Mouse (Mus musculus): ENCODE data around the gene Rpl24. TPM values are rescaled to one million over a fixed set of nuclear protein-coding genes. Genes with fewer than 3 reads are reported as not detected.
A peak's percentile ranks its signal among the peaks of the same experiment; 100 is the strongest.
"Not testable (repeated sequence)": the region's sequence is repeated elsewhere in the genome, so short reads cannot be mapped to it uniquely, and the experiment has no call there.

The Rpl24 gene
- polyA plus RNA-seq, 2 experiments: 464 to 499 TPM

- H3K4me3 ChIP-seq (ENCODE audit: insufficient read depth in 1 of 2, low read depth in 2 of 2, low read length in 2 of 2): no peak overlapping the region
- TF ChIP-seq CTCF (IDR thresholded peaks at IDR 0.05; ENCODE audit: low read depth) (no peak), EP300 (IDR thresholded peaks at IDR 0.05; ENCODE audit: low read depth) (no peak)
- 67% methylated on average over 4 of the region's 4 CpGs for WGBS (ENCODE audit: insufficient replicate concordance)
Observed at GRCm38 (mm10) chr16:55938761-55939160, 27.3 kb upstream of the Rpl24 start.

GRCm38 (mm10) chr16:55939703-55940102 lies 26.4 kb upstream of the Rpl24 start:
- H3K4me2 ChIP-seq (ENCODE audit: low read depth): no peak overlapping the region
- 0 out of 2 replicates have a peak, but pooled peaks have one; percentile 18 for ATAC-seq (ENCODE audit: insufficient read depth)
- no peaks in the 10 kb centered on the region for H3K4me1 ChIP-seq (replicated peaks; ENCODE audit: control insufficient read depth in 2 of 2, insufficient read depth in 2 of 2, low read length in 1 of 2)
- H3K27ac ChIP-seq: no peak overlapping the region
- 68% methylated on average over 6 of the region's 6 CpGs for whole genome bisulfite sequencing (ENCODE audit: insufficient replicate concordance)
- H3K27me3 ChIP-seq (ENCODE audit: control insufficient read depth, insufficient read depth, low read length): no peaks in the 10 kb centered on the region
- no peak overlapping the region for H3K9ac ChIP-seq (replicated peaks)
- no peaks in the 10 kb centered on the region for H3K9me3 ChIP-seq (ENCODE audit: control insufficient read depth, low read length)
- H3K4me3 ChIP-seq (ENCODE audit: insufficient read depth in 1 of 2, low read depth in 2 of 2, low read length in 2 of 2): no peak overlapping the region
- H3K36me3 ChIP-seq (replicated peaks; ENCODE audit: control insufficient read depth, insufficient read depth, low read depth): no peaks in the 10 kb centered on the region
- no peak for DNase-seq (ENCODE audit: low read depth in 3 of 3, low spot score in 3 of 3)
- TF ChIP-seq EP300 (IDR thresholded peaks at IDR 0.05; ENCODE audit: low read depth) (no peak), CTCF (IDR thresholded peaks at IDR 0.05; ENCODE audit: low read depth) (no peak)

More at GRCm38 (mm10) chr16:55938761-55939160, 27.3 kb upstream of the Rpl24 start:
- no peaks in the 10 kb centered on the region for H3K9me3 ChIP-seq (ENCODE audit: control insufficient read depth, low read length)
- H3K4me1 ChIP-seq (replicated peaks; ENCODE audit: control insufficient read depth in 2 of 2, insufficient read depth in 2 of 2, low read length in 1 of 2): no peaks in the 10 kb centered on the region
- no peak for ATAC-seq (ENCODE audit: insufficient read depth)
- DNase-seq (ENCODE audit: low read depth in 3 of 3, low spot score in 3 of 3): no peak
- no peak overlapping the region for H3K9ac ChIP-seq (replicated peaks)
- no peak overlapping the region for H3K27ac ChIP-seq
- no peaks in the 10 kb centered on the region for H3K27me3 ChIP-seq (ENCODE audit: control insufficient read depth, insufficient read depth, low read length)
- H3K4me2 ChIP-seq (ENCODE audit: low read depth): no peak overlapping the region
- H3K36me3 ChIP-seq (replicated peaks; ENCODE audit: control insufficient read depth, insufficient read depth, low read depth): no peaks in the 10 kb centered on the region

- WGBS (ENCODE audit: insufficient replicate concordance): 78% methylated on average over 4 of the region's 4 CpGs
- no peak overlapping the region for H3K4me3 ChIP-seq (ENCODE audit: insufficient read depth in 1 of 2, low read depth in 2 of 2, low read length in 2 of 2)
- no peaks in the 10 kb centered on the region for H3K27me3 ChIP-seq (ENCODE audit: control insufficient read depth, insufficient read depth, low read length)
- H3K4me2 ChIP-seq (ENCODE audit: low read depth): no peak overlapping the region
- no peak for DNase-seq (ENCODE audit: low read depth in 3 of 3, low spot score in 3 of 3)
- no peaks in the 10 kb centered on the region for H3K9me3 ChIP-seq (ENCODE audit: control insufficient read depth, low read length)
- H3K27ac ChIP-seq: no peak overlapping the region
- H3K4me1 ChIP-seq (replicated peaks; ENCODE audit: control insufficient read depth in 2 of 2, insufficient read depth in 2 of 2, low read length in 1 of 2): no peaks in the 10 kb centered on the region
- ATAC-seq (ENCODE audit: insufficient read depth): no peak
- TF ChIP-seq EP300 (IDR thresholded peaks at IDR 0.05; ENCODE audit: low read depth): no peak
- 0 out of 2 replicates have a peak, but pooled peaks have one; percentile 7 for TF ChIP-seq CTCF (IDR thresholded peaks at IDR 0.05; ENCODE audit: low read depth)
- H3K9ac ChIP-seq (replicated peaks): no peak overlapping the region
- H3K36me3 ChIP-seq (replicated peaks; ENCODE audit: control insufficient read depth, insufficient read depth, low read depth): no peaks in the 10 kb centered on the region
Observed at GRCm38 (mm10) chr16:55940781-55941180, 25.3 kb upstream of the Rpl24 start.

- Histone ChIP-seq H3K27ac (no peak overlapping the region), H3K9me3 (ENCODE audit: control insufficient read depth, low read length) (no peaks in the 10 kb centered on the region), H3K4me1 (replicated peaks; ENCODE audit: control insufficient read depth in 2 of 2, insufficient read depth in 2 of 2, low read length in 1 of 2) (peaks cover 1 to 3% of the 10 kb centered on the region in 2 experiments; a peak in 1 of 4 replicates), H3K36me3 (replicated peaks; ENCODE audit: control insufficient read depth, insufficient read depth, low read depth) (no peaks in the 10 kb centered on the region), H3K4me3 (ENCODE audit: insufficient read depth in 1 of 2, low read depth in 2 of 2, low read length in 2 of 2) (no peak overlapping the region), H3K27me3 (ENCODE audit: control insufficient read depth, insufficient read depth, low read length) (no peaks in the 10 kb centered on the region), H3K9ac (replicated peaks) (no peak overlapping the region), H3K4me2 (ENCODE audit: low read depth) (no peak overlapping the region)
- no peak for ATAC-seq (ENCODE audit: insufficient read depth)
- DNase-seq (ENCODE audit: low read depth in 3 of 3, low spot score in 3 of 3): no peak
- 59% methylated on average over 3 of the region's 3 CpGs for WGBS (ENCODE audit: insufficient replicate concordance)
- no peak for TF ChIP-seq CTCF (IDR thresholded peaks at IDR 0.05; ENCODE audit: low read depth)
Observed at GRCm38 (mm10) chr16:55947266-55947665, 18.8 kb upstream of the Rpl24 start.

GRCm38 (mm10) chr16:55947876-55948410 lies 18.1 kb upstream of the Rpl24 start:
- H3K9ac ChIP-seq (replicated peaks); DNase-seq (ENCODE audit: low read depth in 3 of 3, low spot score in 3 of 3); H3K27me3 ChIP-seq (ENCODE audit: control insufficient read depth, insufficient read depth, low read length); H3K4me1 ChIP-seq (replicated peaks; ENCODE audit: control insufficient read depth in 2 of 2, insufficient read depth in 2 of 2, low read length in 1 of 2); H3K4me2 ChIP-seq (ENCODE audit: low read depth); ATAC-seq (ENCODE audit: insufficient read depth); H3K27ac ChIP-seq; H3K4me3 ChIP-seq (ENCODE audit: insufficient read depth in 1 of 2, low read depth in 2 of 2, low read length in 2 of 2); H3K9me3 ChIP-seq (ENCODE audit: control insufficient read depth, low read length); H3K36me3 ChIP-seq (replicated peaks; ENCODE audit: control insufficient read depth, insufficient read depth, low read depth): not testable (repeated sequence)
- 73% methylated on average over 2 of the region's 2 CpGs for WGBS (ENCODE audit: insufficient replicate concordance)
